ENCODE assay signal across 9 mouse cellular contexts in the genomic region with DNA sequence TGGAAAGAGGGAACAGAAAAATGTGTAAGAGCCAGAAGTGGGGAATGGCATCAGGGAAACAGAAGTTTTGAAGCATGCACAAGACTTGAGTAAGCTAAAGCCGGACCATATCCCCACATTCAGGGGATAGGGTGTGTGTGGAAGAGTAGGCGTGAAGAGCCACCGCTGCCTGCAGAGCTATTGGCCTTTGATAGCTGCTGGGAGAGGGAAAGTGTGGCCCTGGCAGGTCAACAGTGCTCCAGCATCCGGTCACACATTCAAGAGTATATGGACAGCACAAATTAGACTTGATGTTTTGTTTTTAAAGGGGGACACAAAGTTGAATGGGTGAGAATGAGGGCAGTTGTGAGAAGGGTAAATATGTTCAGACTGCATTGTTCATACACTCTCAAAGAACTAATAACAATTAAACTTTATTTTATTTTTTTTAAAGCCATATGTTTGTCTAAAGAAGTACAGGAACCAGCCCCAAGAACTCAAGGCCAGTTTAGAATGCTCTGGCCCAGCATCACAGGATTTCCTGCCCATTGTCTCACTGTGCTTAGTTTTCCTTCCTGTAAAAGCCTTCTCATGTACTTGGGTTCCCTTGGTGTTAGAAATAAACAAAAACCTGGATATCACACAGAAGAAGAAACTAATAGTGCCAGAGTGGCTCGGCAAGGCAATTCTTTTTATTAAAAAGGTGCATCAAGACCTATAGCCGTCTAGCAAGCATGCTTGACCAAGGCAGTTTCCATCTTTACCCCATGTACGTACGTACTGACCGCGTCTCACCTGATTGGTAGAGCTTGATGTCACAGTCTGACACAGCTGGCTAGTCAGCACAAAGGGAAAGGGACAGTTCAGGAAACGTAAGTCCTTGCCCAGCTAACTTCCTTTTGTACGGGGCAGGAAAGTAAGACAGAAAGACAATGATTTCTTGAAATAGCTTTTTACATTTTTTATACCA.
DNase-seq lines count a peak whose midpoint lies in the region; ATAC-seq and TF ChIP-seq lines count a peak whose summit lies in the region.
"Had no signal": no experiment of that assay in that cellular context is flagged by ENCODE, and none has a peak within 500 bp of the region (broad histone marks: within the 10 kb centered on the region; RNA-seq: fewer than 3 reads in every experiment).

No protein-coding gene starts in this region.

- TF ChIP-seq POLR2A in heart, adult 2 months (IDR thresholded peaks at IDR 0.05; ENCODE audit: insufficient read depth, low read depth, low read length) = no peak; the same call in 1 of the 2 replicates

- no peak overlapping the region for H3K4me2 ChIP-seq in forebrain, embryonic 15.5 days (replicated peaks)
- H3K4me2 ChIP-seq: midbrain, embryonic 12.5 days had no signal

- no peaks in the 10 kb centered on the region for H3K27me3 ChIP-seq in heart, adult 2 months (ENCODE audit: control insufficient read depth, insufficient read depth, low read length)
- H3K27me3 ChIP-seq in forebrain, embryonic 15.5 days = no peaks in the 10 kb centered on the region
- H3K27me3 ChIP-seq: midbrain, embryonic 12.5 days had no signal

- 43% methylated on average over 12 of the region's 12 CpGs for WGBS in heart, adult 2 months
- 89% methylated on average over 12 of the region's 12 CpGs for WGBS in forebrain, embryonic 15.5 days

- intact Hi-C loops in heart, adult 2 months (cut with DNase I) = loop anchor here (1.0 to 10.0 kb wide), 4 partner anchors 17 to 349 kb away; no protein-coding TSS in a partner anchor

- 0 out of 2 replicates have a peak, but pooled peaks have one; percentile 10 for TF ChIP-seq EP300 in heart, adult 2 months (IDR thresholded peaks at IDR 0.05; ENCODE audit: insufficient read depth, low read depth, low read length)

- no peaks in the 10 kb centered on the region for H3K79me2 ChIP-seq in heart, adult 2 months (replicated peaks; ENCODE audit: control insufficient read depth, insufficient read depth, low read length)

- peak; percentile 20 for DNase-seq in embryo, embryonic 10 days (ENCODE audit: low spot score)
- DNase-seq in embryo, embryonic 11 days = no peak
- DNase-seq in heart, adult 2 months = peak; percentile 50 to 67
- DNase-seq in kidney, adult 8-10 months = peak; percentile 28 to 46
- peak; percentile 46 for DNase-seq in lung, postnatal 10 days
- DNase-seq in left cerebral cortex, adult 9 months (ENCODE audit: low spot score in 2 of 2) = no peak

- H3K27ac ChIP-seq in heart, adult 2 months = peak overlapping the region; percentile 79
- no peak overlapping the region for H3K27ac ChIP-seq in forebrain, embryonic 15.5 days (replicated peaks)
- H3K27ac ChIP-seq: midbrain, embryonic 12.5 days had no signal

- no peak overlapping the region; the same call in 1 of the 2 replicates for H3K9ac ChIP-seq in heart, adult 2 months (ENCODE audit: low read depth, low read length)
- H3K9ac ChIP-seq in forebrain, embryonic 15.5 days (replicated peaks) = no peak overlapping the region
- H3K9ac ChIP-seq: midbrain, embryonic 12.5 days had no signal

- H3K36me3 ChIP-seq in heart, adult 2 months (ENCODE audit: control insufficient read depth, insufficient read depth, low read length) = peaks cover 10% of the 10 kb centered on the region
- no peaks in the 10 kb centered on the region for H3K36me3 ChIP-seq in forebrain, embryonic 15.5 days
- H3K36me3 ChIP-seq: midbrain, embryonic 12.5 days had no signal

- no peak for ATAC-seq in megakaryocyte progenitor cell, adult 5-6 weeks (replicated peaks; ENCODE audit: poor library complexity)
- no peak for ATAC-seq in forebrain, embryonic 15.5 days (replicated peaks)

- no peaks in the 10 kb centered on the region for H3K9me3 ChIP-seq in forebrain, embryonic 15.5 days
- H3K9me3 ChIP-seq: midbrain, embryonic 12.5 days had no signal

- peaks cover 14% of the 10 kb centered on the region for H3K4me1 ChIP-seq in heart, adult 2 months (ENCODE audit: control insufficient read depth, insufficient read depth, low read length)
- H3K4me1 ChIP-seq in forebrain, embryonic 15.5 days = no peaks in the 10 kb centered on the region

- TF ChIP-seq CTCF in heart, adult 2 months (IDR thresholded peaks at IDR 0.05) = no peak

- no peak overlapping the region for H3K4me3 ChIP-seq in heart, adult 2 months
- no peak overlapping the region for H3K4me3 ChIP-seq in forebrain, embryonic 15.5 days
- H3K4me3 ChIP-seq: midbrain, embryonic 12.5 days had no signal

Comparison
In these comparisons a context has a peak if more than half of its experiments do, and no peak if none do; other contexts are left out.
1. DNase-seq: peak in embryo, embryonic 10 days (single experiment), heart, adult 2 months (2 of 2), kidney, adult 8-10 months (2 of 2) and lung, postnatal 10 days (single experiment); none in embryo, embryonic 11 days (single experiment) and left cerebral cortex, adult 9 months (0 of 2).